Mouse (Mus musculus) adrenal gland, adult (tissue): ENCODE data around the gene Dmrt1.

Source experiments
- DNase-seq, 2 experiments: peaks; one replicate each; pipeline ENCODE4 v3.0.0; 2022 to 2023; ENCODE audit warnings: low spot score in 1 of 2; ENCODE audit not compliant: inconsistent age in 2 of 2

Dmrt1 gene

DNA sequence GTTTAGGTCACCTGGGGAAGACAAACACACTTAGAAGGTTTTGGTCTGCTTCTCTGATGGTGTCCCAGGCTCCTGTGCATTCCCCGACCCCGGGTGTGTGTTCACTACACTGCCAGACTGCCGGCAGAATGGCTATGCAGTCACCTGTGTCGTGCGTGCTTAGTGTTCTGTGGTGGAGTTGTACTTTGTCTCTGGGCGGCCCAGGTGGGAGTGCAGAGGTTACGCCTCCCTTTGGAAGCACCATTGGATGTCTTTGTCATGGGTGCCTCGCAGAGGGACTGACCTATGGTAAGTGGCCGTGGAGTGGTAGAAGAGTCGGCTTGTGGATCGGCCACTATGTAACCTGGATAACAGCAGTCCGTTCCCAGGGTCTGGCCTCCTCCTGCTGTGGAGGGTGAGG is 59.0 kb downstream of the Dmrt1 start:
- no peak for DNase-seq

DNA sequence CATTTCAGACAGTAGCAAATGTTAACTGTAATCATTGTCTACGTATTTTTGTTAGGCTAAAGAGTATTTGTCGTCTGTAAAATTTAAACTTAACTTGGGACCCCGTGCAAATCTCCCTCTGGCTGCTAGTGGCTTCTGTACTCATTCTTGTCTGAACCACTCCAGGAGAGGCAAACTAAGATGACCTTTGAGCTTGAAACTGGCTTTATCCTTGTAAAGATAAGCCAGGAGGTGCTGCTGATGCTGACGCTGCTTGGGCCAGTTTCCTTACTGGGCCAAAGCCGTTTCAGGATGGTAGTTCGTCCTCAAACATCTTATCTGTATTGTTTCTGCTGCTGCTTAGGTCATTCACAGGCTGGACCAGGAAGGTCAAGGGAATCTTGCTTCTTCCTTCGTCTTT is 64.4 kb downstream of the Dmrt1 start:
- DNase-seq, result no peak

DNA sequence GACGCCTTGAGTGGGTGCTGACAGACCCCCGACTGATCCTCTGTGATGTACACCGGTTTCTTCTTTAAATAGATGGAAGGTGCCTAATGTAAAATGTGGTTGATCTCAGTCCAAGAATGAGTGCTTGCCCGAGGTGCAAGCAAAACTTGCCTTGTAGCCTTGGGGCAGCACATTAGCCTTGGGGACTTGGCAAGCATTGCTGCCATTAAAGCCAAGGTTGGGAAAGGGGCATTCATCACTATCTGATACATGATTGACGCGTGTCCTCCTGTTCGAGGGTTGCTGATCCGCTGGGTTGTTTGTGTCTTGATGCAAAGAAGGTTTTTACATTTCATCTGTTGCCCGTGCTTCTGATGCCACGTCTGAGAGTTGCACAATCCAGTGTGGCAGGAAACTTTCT is 69.0 kb downstream of the Dmrt1 start:
- DNase-seq, result peak; percentile 8 to 81

- DNase-seq, result peak in 1 of 2 experiments; percentile 22
These were observed 69.8 kb downstream of the Dmrt1 start for GRCm38 (mm10) chr19:25574981-25575814.

- DNase-seq, result no peak
These were observed 72.9 kb downstream of the Dmrt1 start for GRCm38 (mm10) chr19:25578358-25578757.

- DNase-seq, result no peak
These were observed 74.0 kb downstream of the Dmrt1 start for GRCm38 (mm10) chr19:25579440-25579839.

DNA sequence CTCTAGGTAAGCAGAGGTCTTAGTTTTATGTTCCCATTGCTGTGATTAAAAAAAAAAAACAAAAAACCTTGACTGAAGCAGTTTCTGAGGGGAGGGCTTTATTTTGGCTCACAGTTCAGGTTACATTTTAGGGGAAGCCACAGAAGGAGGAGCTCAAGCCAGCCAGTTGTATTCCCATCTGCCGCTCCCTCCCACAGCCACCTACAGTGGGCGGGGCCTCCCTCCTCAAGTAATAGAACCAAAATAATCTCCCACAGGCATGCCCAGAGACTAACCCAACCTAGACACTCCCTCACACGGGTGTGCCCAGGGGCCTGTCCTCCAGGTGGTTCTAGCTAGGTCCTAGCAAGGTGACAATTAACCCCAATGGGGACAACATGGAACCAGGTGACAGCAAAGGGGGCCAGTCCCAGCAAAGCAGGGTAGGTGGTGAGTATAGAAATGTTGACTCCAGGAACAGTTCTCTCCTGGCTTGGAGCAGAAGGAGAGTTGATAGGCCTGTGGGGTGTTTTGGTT is 92.4 kb downstream of the Dmrt1 start:
- DNase-seq, result no peak

DNA sequence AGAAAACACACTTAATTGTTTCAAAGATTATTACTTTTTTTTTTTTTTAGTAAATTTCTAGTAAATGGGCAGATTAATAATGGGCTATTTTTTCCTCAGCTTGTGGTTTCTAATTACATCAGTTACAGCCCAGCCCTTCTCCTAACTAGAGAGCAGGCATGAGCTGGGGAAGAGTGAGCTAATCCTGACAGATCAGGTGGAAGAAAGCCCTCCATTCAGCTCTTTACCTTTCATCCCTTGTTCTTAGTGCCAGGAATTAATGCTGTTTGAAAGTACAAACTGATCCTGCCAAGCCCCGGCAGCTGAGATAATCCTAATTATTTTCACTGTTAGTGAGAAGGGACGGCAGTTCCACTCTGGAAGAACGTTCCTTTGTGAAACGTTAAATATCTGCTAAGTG is 93.2 kb downstream of the Dmrt1 start:
- no peak for DNase-seq

GRCm38 (mm10) chr19:25601966-25602365 is 96.5 kb downstream of the Dmrt1 start:
- DNase-seq, result no peak

DNA sequence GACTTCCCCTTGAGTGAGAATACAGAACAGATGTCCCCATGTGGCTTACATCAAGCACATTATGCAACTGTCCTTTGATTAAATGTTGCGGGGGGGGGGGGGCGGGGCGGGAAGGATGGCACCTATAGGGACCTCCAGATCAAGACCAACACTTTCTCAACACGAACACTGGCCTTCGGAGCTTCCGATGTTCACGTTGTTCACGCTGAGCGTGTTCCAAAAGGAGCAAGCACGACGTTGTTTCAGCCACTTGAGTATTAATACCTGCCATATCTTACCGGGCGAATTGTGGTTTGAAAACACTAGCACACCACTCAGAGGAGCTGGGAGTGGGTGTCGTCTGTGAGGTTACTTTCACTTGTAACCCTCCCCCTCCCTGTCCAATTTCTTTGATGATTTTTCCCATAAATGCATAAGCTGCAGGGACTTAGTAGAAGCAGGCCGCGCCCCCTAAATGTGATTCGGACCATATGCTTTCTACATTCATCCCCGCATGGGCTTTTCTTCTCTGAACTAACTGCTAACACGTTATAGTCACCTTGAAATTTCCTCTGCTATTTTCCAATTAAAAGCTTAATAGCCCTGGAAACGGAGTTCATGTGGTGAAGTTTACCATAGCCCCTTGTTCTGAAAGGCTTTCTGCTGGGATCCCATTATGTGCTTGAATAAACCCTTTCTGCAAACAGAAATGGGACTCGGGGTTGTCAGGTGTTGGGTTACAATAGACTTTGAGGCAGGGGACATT is 102.2 kb downstream of the Dmrt1 start:
- no peak for DNase-seq

- DNase-seq, result no peak
These were observed 102.8 kb downstream of the Dmrt1 start for GRCm38 (mm10) chr19:25608206-25608580.

DNA sequence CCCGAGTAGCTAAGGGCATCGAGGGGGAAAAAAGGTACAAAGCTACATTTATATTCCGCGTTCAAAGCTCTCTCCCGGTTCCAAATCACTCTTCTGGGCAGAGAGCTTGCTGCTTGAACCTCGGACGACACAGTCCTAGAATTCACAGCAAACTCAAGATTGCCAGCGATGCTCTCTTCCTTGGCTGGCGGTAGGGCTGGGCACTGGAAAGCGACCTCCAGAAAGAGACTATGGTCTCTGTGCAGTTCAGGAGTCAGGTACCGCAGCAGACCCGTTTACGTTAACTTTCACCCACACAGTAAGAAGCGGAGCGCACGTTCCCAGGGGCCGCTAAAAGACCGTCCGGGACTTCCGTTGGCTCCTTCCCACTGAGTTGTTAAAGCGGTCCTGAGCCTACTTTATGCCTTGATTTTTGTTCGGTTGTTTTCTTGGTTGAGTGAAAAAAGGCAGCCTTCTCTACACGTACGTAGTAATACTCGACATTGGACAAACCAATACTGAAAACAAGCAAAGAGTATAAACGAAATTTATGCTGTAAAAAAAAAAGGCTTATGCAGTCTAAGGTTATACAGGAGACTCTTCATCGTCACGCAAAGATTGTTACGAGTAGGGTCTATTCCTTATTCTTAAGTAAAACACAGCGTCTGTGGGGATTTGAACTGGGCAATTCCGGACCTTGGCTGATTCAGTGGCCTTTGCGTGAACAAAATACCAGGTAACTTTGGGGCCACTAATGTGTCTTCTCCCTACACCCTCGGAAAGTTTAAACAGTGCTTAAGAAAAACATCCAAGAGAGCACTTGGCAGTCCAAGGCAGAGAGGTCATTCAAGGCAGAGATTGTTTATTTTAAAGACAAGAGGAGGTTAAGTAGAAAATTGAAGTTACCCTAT is 103.8 kb downstream of the Dmrt1 start:
- peak in 1 of 2 experiments; percentile 42 for DNase-seq

- peak in 1 of 2 experiments; percentile 44 for DNase-seq
These were observed 104.6 kb downstream of the Dmrt1 start, which contains the start of gene Dmrt3 for GRCm38 (mm10) chr19:25610015-25610410. Gene Dmrt3, plus strand, starts transcription at chr19:25610301.

GRCm38 (mm10) chr19:25610411-25611111 is 105.1 kb downstream of the Dmrt1 start:
- DNase-seq, result peak; percentile 11 to 40

DNA sequence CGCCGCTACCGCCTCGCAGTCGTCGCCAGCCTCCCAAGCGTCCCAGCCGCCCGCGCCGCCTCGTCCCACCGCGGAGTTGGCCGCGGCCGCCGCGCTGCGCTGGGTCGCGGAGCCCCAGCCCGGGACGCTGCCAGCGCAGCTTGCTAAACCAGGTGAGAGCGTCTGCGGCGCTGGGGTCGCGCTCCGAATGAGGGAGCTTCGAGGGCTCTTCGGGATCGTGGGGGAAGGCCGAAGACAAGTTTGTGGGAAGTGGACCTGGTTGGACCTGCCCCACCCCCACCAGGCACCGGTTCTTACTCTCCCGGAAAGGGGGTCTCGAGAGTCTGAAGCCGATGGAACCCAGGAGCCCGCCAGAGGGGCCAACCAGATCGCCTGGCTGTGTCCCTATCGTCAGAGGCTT is 105.7 kb downstream of the Dmrt1 start:
- no peak for DNase-seq

GRCm38 (mm10) chr19:25611876-25612805 is 106.7 kb downstream of the Dmrt1 start:
- no peak for DNase-seq

DNA sequence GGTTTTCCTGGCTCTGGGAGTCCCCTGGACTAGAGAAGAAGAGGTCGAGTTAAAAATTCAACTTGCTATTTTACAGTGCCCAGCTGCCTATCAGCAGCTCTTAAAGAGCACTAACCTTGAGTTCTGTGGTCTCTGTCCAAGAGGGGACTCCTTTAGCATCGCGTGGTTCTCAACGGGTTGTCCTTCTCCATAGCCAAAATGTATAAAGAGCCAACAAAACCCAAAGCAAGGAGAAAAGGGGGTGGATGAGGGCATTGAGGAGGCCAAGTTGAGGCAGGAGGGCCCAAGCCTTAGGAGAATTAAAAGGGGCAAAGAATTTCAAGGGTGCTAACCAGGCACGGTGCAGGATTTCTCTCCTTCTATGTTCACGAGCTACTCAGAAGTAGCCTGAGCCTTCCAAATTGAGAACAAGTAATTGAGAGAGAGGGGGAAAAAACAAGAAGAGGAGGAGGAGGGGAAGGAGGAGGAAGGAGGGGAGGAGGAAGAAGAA is 107.4 kb downstream of the Dmrt1 start:
- no peak for DNase-seq

DNA sequence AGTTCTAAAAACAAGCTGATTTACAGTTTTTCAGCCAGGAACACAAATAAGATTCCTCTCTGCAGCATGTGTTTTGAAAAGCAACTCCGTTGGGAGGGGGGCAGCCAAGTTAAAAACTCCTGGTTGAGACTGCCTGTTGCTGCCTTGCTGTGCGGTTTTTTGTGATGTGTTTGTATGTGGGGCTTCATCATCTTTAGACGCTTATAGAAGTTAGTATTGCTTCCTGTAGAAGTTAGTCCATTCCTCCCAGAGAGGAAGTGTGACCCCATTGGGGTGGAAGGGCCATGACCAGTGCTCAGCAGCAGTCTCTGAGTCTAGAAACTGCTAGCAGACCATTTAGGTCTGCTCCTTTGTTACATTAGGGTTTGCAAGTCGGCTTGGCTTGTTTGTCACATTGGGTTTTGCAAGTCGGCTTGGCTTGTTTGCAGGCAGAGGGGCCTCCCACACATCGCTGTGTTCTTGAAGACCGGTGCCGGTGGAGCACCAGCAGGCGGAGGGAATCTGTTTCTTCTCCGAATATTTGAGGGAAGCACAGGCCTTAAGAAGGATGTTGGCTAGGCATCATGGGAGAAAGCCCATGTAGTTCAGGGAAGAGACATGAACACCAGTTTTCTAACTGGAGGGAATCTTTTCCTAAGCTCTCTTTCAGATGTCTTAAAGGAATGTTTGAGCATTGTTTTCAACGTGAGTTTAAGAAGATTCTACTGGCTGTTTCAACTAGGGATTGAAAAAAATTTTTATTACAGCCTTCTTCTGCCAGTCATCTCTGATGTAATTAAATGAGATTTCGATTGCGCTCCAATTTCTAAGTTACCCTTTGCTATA is 108.3 kb downstream of the Dmrt1 start:
- no peak for DNase-seq
